Mouse (Mus musculus) olfactory bulb, adult 2 months (tissue): ENCODE results near the gene Ak5.

ENCODE experiments used
- CTCF ChIP-seq: fragments of 200-500 bp; IDR thresholded peaks from 2 replicates; pipeline ENCODE4 v1.5.1; 2012; ENCODE audit warnings: low read depth, mild to moderate bottlenecking, low read length, moderate library complexity; ENCODE audit not compliant: insufficient read depth
- POLR2A ChIP-seq: fragments of 200-500 bp; IDR thresholded peaks from 2 replicates; pipeline ENCODE4 v1.6.1; 2012; ENCODE audit warnings: mild to moderate bottlenecking, low read depth, low read length, moderate library complexity; ENCODE audit not compliant: insufficient read depth

DNA sequence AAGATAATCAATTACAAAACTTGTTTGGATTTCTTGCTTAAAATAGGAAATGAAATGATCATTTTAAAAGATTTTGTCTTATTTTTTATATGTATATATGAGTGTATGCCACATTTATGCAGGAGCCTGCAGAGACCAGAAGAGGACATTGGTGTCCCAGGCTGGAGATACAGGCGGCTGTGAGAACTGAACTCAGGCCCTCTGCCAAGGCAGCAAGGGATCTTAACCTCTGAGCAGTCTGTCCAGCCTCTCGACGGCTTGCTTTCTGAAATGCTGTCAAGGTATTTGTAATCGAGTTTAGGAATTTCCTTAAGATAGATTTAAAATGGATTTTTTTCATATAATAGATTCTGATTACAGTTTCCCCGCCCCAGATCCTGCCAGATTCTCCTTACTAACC lies 20.4 kb upstream of the Ak5 start:
- TF ChIP-seq CTCF (no peak), POLR2A (no peak)
